Mouse (Mus musculus) MEL (cell line): ENCODE data around the gene Nans. TPM values are rescaled to one million over a fixed set of nuclear protein-coding genes. Genes with fewer than 3 reads are reported as not detected.
A peak's percentile ranks its signal among the peaks of the same experiment; 100 is the strongest.

Source experiments
- DNase-seq: peaks from one replicate; pipeline ENCODE4 v3.0.0; 2011; ENCODE audit warnings: low read depth, low spot score
- H3K27ac ChIP-seq: 2 replicates; pipeline ENCODE4 v1.5.1; 2012; ENCODE audit warnings: low read depth, mild to moderate bottlenecking, control low read depth, low read length, moderate library complexity; ENCODE audit not compliant: control insufficient read depth
- H3K27me3 ChIP-seq, 2 experiments: fragments of 150-350 bp in 1 of 2; sonication (generic) in 1 of 2; 2 replicates each; pipeline ENCODE4 v1.6.1; 2012; ENCODE audit warnings: low read length in 2 of 2, mild to moderate bottlenecking in 2 of 2, improper control_type of control experiment in 1 of 2, moderate library complexity in 1 of 2; ENCODE audit not compliant: insufficient read depth in 2 of 2, control insufficient read depth in 1 of 2
- H3K36me3 ChIP-seq, 2 experiments: 2 replicates each; pipeline ENCODE4 v1.6.1; 2012 to 2014; ENCODE audit warnings: low read length in 2 of 2, improper control_type of control experiment in 1 of 2, inconsistent platforms in 1 of 2, mild to moderate bottlenecking in 1 of 2; ENCODE audit not compliant: insufficient read depth in 2 of 2, control insufficient read depth in 1 of 2
- H3K4me1 ChIP-seq, 2 experiments: fragments of 150-350 bp in 1 of 2; sonication (generic) in 1 of 2; 2 replicates each; pipeline ENCODE4 v1.6.1; 2012; ENCODE audit warnings: low read length in 2 of 2, improper control_type of control experiment in 1 of 2, mild to moderate bottlenecking in 1 of 2; ENCODE audit not compliant: insufficient read depth in 2 of 2, control insufficient read depth in 1 of 2
- H3K4me3 ChIP-seq, 2 experiments: fragments of 150-350 bp in 1 of 2; sonication (generic) in 1 of 2; 2 replicates each; pipeline ENCODE4 v1.5.1; 2012; ENCODE audit warnings: low read depth in 2 of 2, low read length in 2 of 2, mild to moderate bottlenecking in 2 of 2, moderate library complexity in 2 of 2, control low read depth in 1 of 2, improper control_type of control experiment in 1 of 2; ENCODE audit not compliant: control insufficient read depth in 1 of 2, insufficient read depth in 1 of 2
- H3K79me2 ChIP-seq: 2 replicates; pipeline ENCODE4 v1.6.1; 2012; ENCODE audit warnings: mild to moderate bottlenecking, low read length, moderate library complexity; ENCODE audit not compliant: control insufficient read depth, poor library complexity, insufficient read depth
- H3K9ac ChIP-seq: 2 replicates; pipeline ENCODE4 v1.6.1; 2012; ENCODE audit warnings: low read depth, mild to moderate bottlenecking, control low read depth, low read length, moderate library complexity; ENCODE audit not compliant: control insufficient read depth, poor library complexity, severe bottlenecking
- H3K9me3 ChIP-seq: fragments of 150-350 bp; sonication (generic); replicated peaks from 2 replicates; pipeline ENCODE4 v1.6.1; 2012; ENCODE audit warnings: mild to moderate bottlenecking, low read length, improper control_type of control experiment, moderate library complexity; ENCODE audit not compliant: insufficient read depth
- BHLHE40 ChIP-seq: IDR thresholded peaks from 2 replicates; pipeline ENCODE4 v1.6.1; 2012; ENCODE audit warnings: low read depth, mild to moderate bottlenecking, inconsistent platforms, low read length, improper control_type of control experiment, borderline replicate concordance
- CTCF ChIP-seq, 3 experiments: IDR thresholded peaks in 2 of 3; conservative IDR thresholded peaks in 1 of 3; 2 replicates each; pipeline ENCODE4 v1.5.1; 2011 to 2012; ENCODE audit warnings: low read length in 3 of 3, low read depth in 2 of 3, mild to moderate bottlenecking in 2 of 3, improper control_type of control experiment in 1 of 3, inconsistent platforms in 1 of 3, mixed read lengths in 1 of 3, moderate library complexity in 1 of 3; ENCODE audit not compliant: control insufficient read depth in 1 of 3, insufficient read depth in 1 of 3, poor library complexity in 1 of 3, severe bottlenecking in 1 of 3
- E2F4 ChIP-seq: IDR thresholded peaks from 2 replicates; pipeline ENCODE4 v1.6.1; 2011; ENCODE audit warnings: low read depth, low read length, improper control_type of control experiment, borderline replicate concordance
- ETS1 ChIP-seq: IDR thresholded peaks from 2 replicates; pipeline ENCODE4 v1.6.1; 2012; ENCODE audit warnings: low read depth, mild to moderate bottlenecking, inconsistent platforms, low read length, improper control_type of control experiment, moderate library complexity
- GABPA ChIP-seq: IDR thresholded peaks from 2 replicates; pipeline ENCODE4 v1.6.1; 2012; ENCODE audit warnings: low read depth, mild to moderate bottlenecking, inconsistent platforms, low read length, improper control_type of control experiment, moderate library complexity
- MAX ChIP-seq: IDR thresholded peaks from 2 replicates; pipeline ENCODE4 v1.6.1; 2011; ENCODE audit warnings: low read length, improper control_type of control experiment
- MAZ ChIP-seq: IDR thresholded peaks from 2 replicates; pipeline ENCODE4 v1.6.1; 2012; ENCODE audit warnings: low read depth, mild to moderate bottlenecking, inconsistent platforms, low read length, improper control_type of control experiment
- MXI1 ChIP-seq: IDR thresholded peaks from 2 replicates; pipeline ENCODE4 v1.6.1; 2011; ENCODE audit warnings: mild to moderate bottlenecking, low read depth, low read length, improper control_type of control experiment
- MYB ChIP-seq: IDR thresholded peaks from 2 replicates; pipeline ENCODE4 v1.6.1; 2011; ENCODE audit warnings: mild to moderate bottlenecking, low read depth, low read length, improper control_type of control experiment
- NRF1 ChIP-seq: IDR thresholded peaks from 2 replicates; pipeline ENCODE4 v1.6.1; 2014; ENCODE audit warnings: low read depth, mild to moderate bottlenecking, inconsistent platforms, low read length, improper control_type of control experiment, moderate library complexity; ENCODE audit not compliant: poor library complexity, insufficient read depth, severe bottlenecking
- POLR2A ChIP-seq, 2 experiments: IDR thresholded peaks; 2 replicates each; pipeline ENCODE4 v1.6.1; 2011 to 2012; ENCODE audit warnings: low read length in 2 of 2, mild to moderate bottlenecking in 2 of 2, control low read depth in 1 of 2, improper control_type of control experiment in 1 of 2, low read depth in 1 of 2, moderate library complexity in 1 of 2; ENCODE audit not compliant: control insufficient read depth in 1 of 2, insufficient read depth in 1 of 2, poor library complexity in 1 of 2
- RAD21 ChIP-seq: IDR thresholded peaks from 2 replicates; pipeline ENCODE4 v1.6.1; 2011; ENCODE audit warnings: mild to moderate bottlenecking, low read depth, low read length, improper control_type of control experiment
- SIN3A ChIP-seq: IDR thresholded peaks from 2 replicates; pipeline ENCODE4 v1.6.1; 2012; ENCODE audit warnings: low read length, improper control_type of control experiment, inconsistent platforms
- SMC3 ChIP-seq: IDR thresholded peaks from 2 replicates; pipeline ENCODE4 v1.6.1; 2011; ENCODE audit warnings: low read depth, low read length, improper control_type of control experiment
- TBP ChIP-seq: IDR thresholded peaks from 2 replicates; pipeline ENCODE4 v1.8.0; 2011; ENCODE audit warnings: low read depth, low read length, improper control_type of control experiment
- UBTF ChIP-seq: IDR thresholded peaks from 2 replicates; pipeline ENCODE4 v1.6.1; 2012; ENCODE audit warnings: low read depth, mild to moderate bottlenecking, inconsistent platforms, low read length, improper control_type of control experiment, moderate library complexity, borderline replicate concordance; ENCODE audit not compliant: insufficient read depth
- USF1 ChIP-seq: IDR thresholded peaks from 2 replicates; pipeline ENCODE4 v1.6.1; 2014; ENCODE audit warnings: low read depth, mild to moderate bottlenecking, inconsistent platforms, low read length, improper control_type of control experiment, moderate library complexity
- ZKSCAN1 ChIP-seq: IDR thresholded peaks from 2 replicates; pipeline ENCODE4 v1.6.1; 2012; ENCODE audit warnings: low read depth, mild to moderate bottlenecking, inconsistent platforms, low read length, improper control_type of control experiment, moderate library complexity
- polyA plus RNA-seq, 2 experiments: library from polyadenylated mRNA; stranded (reverse) in 1 of 2; unstranded in 1 of 2; fragments of >175 nt in 1 of 2; fragments of >200 nt in 1 of 2; gene quantifications; 2 replicates each; pipeline versions ENCODE4 v1.2.1 to v1.2.4; 2012; ENCODE audit warnings: low replicate concordance in 2 of 2, low read depth in 1 of 2; ENCODE audit not compliant: insufficient read length in 2 of 2, insufficient read depth in 1 of 2, missing spikeins in 1 of 2
- total RNA-seq: library from RNA; depleted of rRNA; stranded (reverse); fragments of 300-350 nt; gene quantifications from 2 replicates; pipeline ENCODE4 v1.2.3, GENCODE M21; 2012

Gene Nans
- total and polyA plus RNA-seq, 3 experiments, result 136 to 246 (median 182) TPM

DNA sequence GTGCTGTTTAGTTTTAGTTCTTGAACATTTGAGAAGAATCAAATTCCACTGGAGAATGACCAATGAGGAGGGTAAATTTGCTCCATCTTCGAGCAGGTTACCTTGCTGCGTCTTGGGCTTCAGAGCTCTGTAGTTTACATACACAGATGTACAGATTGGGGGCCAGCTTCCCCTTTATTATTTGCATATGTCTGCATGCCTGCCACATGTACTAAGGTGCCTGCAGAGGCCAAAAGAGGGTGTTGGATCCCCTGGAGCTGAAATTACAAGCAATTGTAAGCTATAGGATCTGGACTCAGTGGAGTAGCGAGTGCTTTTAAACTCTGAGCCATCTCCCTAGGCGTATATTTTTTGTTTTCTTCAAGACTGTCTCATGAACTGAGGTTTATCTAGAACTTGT, 32.3 kb upstream of the Nans start:
- Histone ChIP-seq H3K27ac (no peak overlapping the region), H3K9me3 (no peaks in the 10 kb centered on the region), H3K79me2 (peaks cover 93% of the 10 kb centered on the region), H3K4me3 (no peak overlapping the region), H3K27me3 (no peaks in the 10 kb centered on the region), H3K9ac (no peak overlapping the region), H3K36me3 (peaks cover 27 to 45% of the 10 kb centered on the region in 2 experiments), H3K4me1 (peaks cover 19 to 30% of the 10 kb centered on the region in 2 experiments)
- peak; percentile 61 for DNase-seq
- TF ChIP-seq MXI1 (peak; percentile 40; the same call in 1 of the 2 replicates), MAZ (no peak)

DNA sequence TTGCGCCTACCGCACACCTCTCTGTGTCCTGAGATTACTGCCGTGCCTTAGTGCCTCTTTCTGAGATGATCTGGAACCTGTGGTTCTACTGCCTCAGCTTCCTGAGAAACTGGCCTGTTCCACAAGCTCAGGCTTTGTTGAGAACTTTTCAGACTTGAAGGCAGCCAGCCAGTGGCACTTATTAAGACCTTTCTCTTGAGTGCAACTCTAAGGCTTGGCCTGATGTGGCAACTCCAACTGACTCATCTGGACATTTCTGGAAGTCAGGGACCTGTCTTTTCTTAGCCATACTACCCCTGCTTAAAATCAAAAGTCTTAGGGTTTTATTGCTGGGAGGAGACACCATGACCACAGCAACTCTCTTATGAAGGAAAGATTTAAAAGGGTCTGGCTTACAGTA, 31.9 kb upstream of the Nans start:
- H3K36me3 ChIP-seq, result peaks cover 30 to 45% of the 10 kb centered on the region in 2 experiments
- H3K4me1 ChIP-seq, result peaks cover 19 to 30% of the 10 kb centered on the region in 2 experiments
- no peak for DNase-seq
- no peaks in the 10 kb centered on the region for H3K9me3 ChIP-seq
- H3K27me3 ChIP-seq, result no peaks in the 10 kb centered on the region
- no peak overlapping the region for H3K4me3 ChIP-seq
- no peak overlapping the region for H3K27ac ChIP-seq
- H3K9ac ChIP-seq, result no peak overlapping the region
- H3K79me2 ChIP-seq, result peaks cover 90% of the 10 kb centered on the region
- TF ChIP-seq ZKSCAN1 (no peak), SMC3 (no peak), MAX (no peak), GABPA (no peak), TBP (no peak), CTCF (IDR thresholded peaks at IDR 0.05 in 2 of 3, conservative IDR thresholded peaks at IDR 0.05 in 1 of 3; ENCODE audit: control insufficient read depth in 1 of 3, insufficient read depth in 1 of 3, low read depth in 2 of 3, low read length in 3 of 3, poor library complexity in 1 of 3, severe bottlenecking in 1 of 3) (no peak), NRF1 (no peak), BHLHE40 (no peak), E2F4 (no peak), UBTF (no peak), ETS1 (no peak), RAD21 (no peak), USF1 (no peak), MYB (no peak), SIN3A (no peak), POLR2A (IDR thresholded peaks at IDR 0.05; ENCODE audit: control insufficient read depth in 1 of 2, insufficient read depth in 1 of 2, low read depth in 1 of 2, low read length in 2 of 2, poor library complexity in 1 of 2) (no peak)
